Mouse (Mus musculus): ENCODE data around the gene Gm21750.
A peak's percentile ranks its signal among the peaks of the same experiment; 100 is the strongest.
"Not testable (repeated sequence)": the region's sequence is repeated elsewhere in the genome, so short reads cannot be mapped to it uniquely, and the experiment has no call there.

Gene Gm21750

GRCm38 (mm10) chr14:73660925-73661324 lies at the start of gene Gm21750:
Gene Gm21750, plus strand, starts transcription at chr14:73661225.
- DNase-seq: not testable (repeated sequence)

DNA sequence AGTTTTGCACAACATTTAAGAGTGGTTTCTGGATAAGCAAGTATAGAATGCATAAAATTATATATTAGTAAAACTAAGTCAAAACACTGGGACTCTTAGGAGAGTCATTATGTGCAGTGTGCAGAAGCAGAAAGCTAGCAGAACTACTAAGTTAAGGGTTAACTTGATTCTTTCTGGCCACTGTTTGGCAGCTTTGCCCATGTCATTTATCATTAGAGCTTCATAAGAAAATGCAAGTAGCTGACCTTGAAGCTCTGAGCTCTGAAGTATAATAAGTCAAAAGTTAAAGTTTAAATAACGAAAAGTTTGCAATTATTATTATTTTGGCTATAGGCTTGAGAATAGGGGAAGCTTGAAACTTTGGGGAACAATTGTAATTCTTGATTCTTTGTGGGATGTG lies 46.1 kb upstream of the Gm21750 start:
- DNase-seq: not testable (repeated sequence)

DNA sequence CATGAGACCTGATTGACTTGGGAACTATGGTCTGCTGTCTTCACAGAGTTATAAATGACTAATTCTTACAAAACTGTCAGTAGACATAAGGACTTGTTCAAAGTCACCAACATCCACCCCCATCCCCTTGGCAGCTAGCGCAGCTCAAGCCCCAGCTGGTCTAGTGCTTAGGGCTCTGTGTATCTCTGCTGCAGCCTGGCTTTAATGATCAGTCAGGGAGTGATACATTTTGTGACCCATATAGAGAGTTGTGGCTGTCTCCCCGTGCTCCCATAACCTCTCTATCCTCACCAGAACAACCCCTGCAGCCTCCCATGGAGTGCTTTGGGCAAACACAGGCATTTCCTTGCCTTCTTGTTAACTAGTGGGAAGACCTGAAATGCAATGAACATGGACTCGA lies 40.1 kb upstream of the Gm21750 start:
- DNase-seq: peak; percentile 14

DNA sequence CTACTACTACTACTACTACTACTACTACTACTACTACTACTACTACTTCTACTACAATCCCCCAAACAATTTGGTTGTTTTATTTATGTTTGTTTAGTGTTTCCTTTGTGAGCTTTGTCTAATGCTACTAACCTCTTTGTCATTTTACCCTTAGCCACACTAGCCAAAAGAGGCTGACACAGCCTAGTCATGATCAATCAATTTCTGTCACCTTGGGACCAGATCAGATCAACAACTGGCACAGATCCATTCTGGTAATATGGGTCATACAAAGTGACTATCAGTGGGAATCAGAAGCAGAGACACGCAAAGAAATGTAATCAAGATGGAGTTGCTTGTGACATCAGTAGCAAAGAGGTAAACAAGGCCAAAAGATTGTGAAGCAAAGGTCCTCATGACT lies 38.0 kb upstream of the Gm21750 start:
- no peak for DNase-seq

GRCm38 (mm10) chr14:73625469-73625868 lies 35.6 kb upstream of the Gm21750 start:
- DNase-seq: no peak

- DNase-seq: no peak
Observed at GRCm38 (mm10) chr14:73631511-73631910, 29.5 kb upstream of the Gm21750 start.

- DNase-seq: peak; percentile 46
Observed at GRCm38 (mm10) chr14:73632648-73633263, 28.3 kb upstream of the Gm21750 start.

DNA sequence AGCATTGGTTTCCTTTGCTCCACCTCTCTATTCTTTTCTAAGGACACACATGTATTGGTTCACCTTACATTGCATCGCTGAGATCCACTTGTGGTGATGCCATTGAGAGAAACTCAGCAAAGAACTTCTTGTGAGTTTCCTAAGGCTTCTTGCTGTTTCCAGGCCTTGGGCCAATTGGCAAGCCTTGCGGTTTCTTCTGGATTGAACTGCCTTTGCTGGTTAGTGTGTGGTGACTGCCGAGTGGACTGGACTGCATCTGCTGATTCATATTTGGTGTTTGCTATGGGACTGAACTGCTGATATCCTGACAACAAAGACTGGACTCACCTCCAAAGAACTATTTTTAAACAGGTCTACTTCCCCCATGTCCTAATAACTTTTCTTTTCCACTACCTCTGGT lies 26.7 kb upstream of the Gm21750 start:
- DNase-seq: no peak

DNA sequence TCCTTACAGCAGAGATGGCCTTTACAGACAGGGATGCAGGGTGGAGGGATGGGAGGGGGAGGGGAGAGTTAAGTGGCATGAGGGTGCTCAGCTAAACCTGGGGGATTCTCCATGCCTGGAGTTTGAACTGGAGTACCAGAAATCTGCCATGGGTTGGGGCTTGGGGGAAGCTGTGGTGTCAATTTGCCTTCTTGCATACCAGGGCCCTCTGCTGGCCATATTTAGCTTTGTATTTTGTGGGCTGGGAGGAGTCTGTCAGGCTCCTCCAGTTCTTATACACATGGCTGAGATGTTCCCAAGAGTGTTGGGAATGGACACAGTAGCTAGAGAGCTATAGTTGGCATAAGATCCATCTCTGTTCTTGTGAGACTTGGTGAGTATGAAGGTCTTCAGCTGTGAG lies 23.6 kb upstream of the Gm21750 start:
- no peak for DNase-seq

- DNase-seq: no peak
Observed at GRCm38 (mm10) chr14:73650179-73650578, 10.8 kb upstream of the Gm21750 start.

GRCm38 (mm10) chr14:73670091-73670490 lies 9.1 kb downstream of the Gm21750 start:
- no peak for DNase-seq

GRCm38 (mm10) chr14:73687726-73688125 lies 26.7 kb downstream of the Gm21750 start:
- no peak for DNase-seq

DNA sequence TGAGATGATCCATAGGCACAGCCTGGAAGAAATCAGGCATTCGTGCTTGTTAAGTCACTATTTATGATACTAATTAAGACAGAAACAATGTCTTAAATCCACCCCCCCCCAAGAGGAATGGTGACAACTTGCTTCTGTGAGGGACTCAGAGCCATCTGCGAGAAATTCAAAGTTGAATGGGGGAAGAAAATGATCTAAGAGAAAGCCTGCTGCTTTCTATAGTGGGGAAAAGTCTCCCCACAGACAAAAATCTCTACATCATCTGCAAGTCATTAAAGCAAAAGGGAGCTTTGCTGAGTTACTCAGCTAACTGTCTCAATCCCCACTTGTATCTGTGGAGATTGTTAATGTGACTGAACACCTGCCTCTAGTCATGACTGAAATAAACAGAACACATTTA lies 27.4 kb downstream of the Gm21750 start:
- DNase-seq: no peak

DNA sequence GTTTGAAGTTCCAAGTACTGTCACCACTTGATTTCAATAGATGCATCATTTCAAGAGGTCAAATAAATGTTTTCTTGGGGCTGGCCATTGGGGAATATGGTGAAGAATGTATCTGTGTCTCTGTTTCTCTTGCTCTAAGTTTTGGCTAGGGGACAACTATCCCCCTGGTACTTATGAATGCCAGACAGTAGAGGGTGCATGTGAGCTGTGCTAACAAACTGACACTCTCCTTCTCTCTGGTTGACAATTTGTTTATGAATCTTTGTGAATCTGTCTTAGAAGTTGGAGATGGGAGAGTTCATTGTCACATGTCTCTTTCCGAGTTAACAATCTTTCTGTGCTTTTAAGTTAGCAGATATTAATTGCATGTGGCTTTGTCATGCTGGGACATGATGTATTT lies 39.2 kb downstream of the Gm21750 start:
- no peak for DNase-seq

DNA sequence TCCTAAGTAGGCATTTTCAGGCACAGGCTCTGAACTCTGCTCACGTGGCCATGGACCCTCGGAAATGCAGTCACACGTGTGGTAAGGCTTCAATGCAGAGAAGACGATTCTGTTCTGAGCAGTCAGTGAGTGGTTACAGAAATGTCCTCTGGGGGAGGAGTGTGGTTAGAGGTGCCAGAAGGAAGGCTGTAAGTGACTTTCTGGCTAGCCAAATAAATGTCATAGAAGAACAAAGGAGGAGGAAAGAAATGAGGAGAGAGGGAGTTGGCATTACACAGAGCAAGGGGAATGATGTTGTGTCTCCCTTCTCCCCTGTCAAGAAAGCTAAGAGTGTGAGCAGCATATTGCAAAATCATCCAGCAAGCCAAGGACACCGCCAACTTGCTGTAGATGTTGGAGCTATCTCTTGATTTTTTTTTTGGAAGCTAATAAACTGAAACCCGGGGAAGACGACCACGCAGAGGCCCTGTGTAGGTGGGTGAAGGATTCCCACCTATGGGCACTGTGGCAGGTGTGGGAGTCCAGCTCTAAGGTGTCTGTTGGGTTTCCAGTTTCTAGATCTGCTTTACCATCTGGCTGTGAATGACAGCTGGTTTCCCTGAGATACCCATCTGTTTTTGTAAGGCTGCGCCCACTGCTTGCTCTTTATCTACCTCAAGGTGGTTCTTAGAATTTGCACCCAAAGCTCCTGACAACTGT lies 48.5 kb downstream of the Gm21750 start:
- no peak for DNase-seq

Measured in lung, postnatal 14 days (tissue).